Mouse (Mus musculus): ENCODE data around the gene Gm8660.
"Not testable (repeated sequence)": the region's sequence is repeated elsewhere in the genome, so short reads cannot be mapped to it uniquely, and the experiment has no call there.

The Gm8660 gene

GRCm38 (mm10) chr7:22370939-22371338 is at the start of gene Gm8660:
Gm8660 (minus strand) TSS chr7:22371039.
- not testable (repeated sequence) for DNase-seq (ENCODE audit: low read depth, low spot score)

- DNase-seq (ENCODE audit: low read depth, low spot score) = not testable (repeated sequence)
Observed at GRCm38 (mm10) chr7:22413283-22413682, 42.4 kb upstream of the Gm8660 start, which contains the start of gene Vmn1r148. Vmn1r148 (plus strand) TSS chr7:22413583.

- not testable (repeated sequence) for DNase-seq (ENCODE audit: low read depth, low spot score)
Observed at GRCm38 (mm10) chr7:22329617-22330016, 41.2 kb downstream of the Gm8660 start, which contains the start of gene Gm4187. Gm4187 (minus strand) TSS chr7:22329717.
